Mouse (Mus musculus) heart, postnatal 0 days (tissue): ENCODE measurements around the gene Cfap70.

Experiments used
- CTCF ChIP-seq: IDR thresholded peaks from 2 replicates; pipeline ENCODE4 v1.5.1; 2016; ENCODE audit warnings: antibody characterized with exemption, control low read depth, low read depth
- EP300 ChIP-seq: IDR thresholded peaks from 2 replicates; pipeline ENCODE4 v1.6.1; 2016; ENCODE audit warnings: antibody characterized with exemption, low read depth

DNA sequence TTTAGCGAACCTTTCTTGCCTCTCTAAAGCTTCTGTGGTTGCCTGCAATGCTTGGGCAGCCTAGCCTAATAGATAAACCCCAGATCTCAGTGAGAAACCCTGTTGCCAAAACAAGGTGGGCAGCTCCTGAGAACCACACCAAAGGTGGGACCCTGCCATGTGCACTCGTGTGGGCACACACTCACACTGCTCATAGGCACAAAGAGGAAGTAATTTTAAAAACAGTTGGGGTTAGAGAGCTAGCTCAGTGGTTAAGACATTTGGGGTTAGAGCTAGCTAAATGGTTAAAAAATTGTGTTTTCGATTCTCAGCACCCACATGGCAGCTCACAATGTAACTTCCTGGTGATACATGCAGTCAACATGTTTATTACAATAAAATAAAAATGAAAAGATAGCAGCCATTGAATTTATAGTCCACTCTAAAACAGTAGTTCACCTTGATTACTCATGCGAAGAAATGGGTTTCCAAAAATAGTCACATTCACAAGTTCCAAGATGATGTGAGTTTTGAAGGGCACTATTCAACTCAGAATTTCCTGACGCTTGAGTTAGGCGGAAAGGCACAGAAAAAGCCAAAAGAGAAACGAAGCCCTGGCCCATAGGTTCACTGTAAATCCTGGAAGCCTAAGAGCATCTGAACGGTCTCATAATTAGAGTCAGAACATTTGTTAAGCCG is 72.1 kb downstream of the Cfap70 start:
- TF ChIP-seq CTCF: no peak
- TF ChIP-seq EP300: no peak
